Mouse (Mus musculus) myocyte (in vitro differentiated cells): ENCODE data around the gene A730049H05Rik.

Source experiments
- CEBPB ChIP-seq: IDR thresholded peaks from 2 replicates; pipeline ENCODE4 v1.6.1; 2011; ENCODE audit warnings: mild to moderate bottlenecking, moderate library complexity; ENCODE audit not compliant: poor library complexity, insufficient read depth, severe bottlenecking
- E2F4 ChIP-seq: IDR thresholded peaks from one replicate; pipeline ENCODE4 v1.6.1; 2011; ENCODE audit warnings: mild to moderate bottlenecking, control low read depth, moderate library complexity; ENCODE audit not compliant: insufficient read depth
- POLR2A ChIP-seq: IDR thresholded peaks from one replicate; pipeline ENCODE4 v1.6.1; 2011; ENCODE audit warnings: low read depth, mild to moderate bottlenecking, control low read depth, moderate library complexity; ENCODE audit not compliant: insufficient read length
- POLR2AphosphoS2 ChIP-seq: IDR thresholded peaks from one replicate; pipeline ENCODE4 v1.6.1; 2011; ENCODE audit warnings: low read depth, control low read depth; ENCODE audit not compliant: insufficient read length
- USF1 ChIP-seq: IDR thresholded peaks from one replicate; pipeline ENCODE4 v1.6.1; 2011; ENCODE audit warnings: low read depth, mild to moderate bottlenecking, control low read depth, moderate library complexity

DNA sequence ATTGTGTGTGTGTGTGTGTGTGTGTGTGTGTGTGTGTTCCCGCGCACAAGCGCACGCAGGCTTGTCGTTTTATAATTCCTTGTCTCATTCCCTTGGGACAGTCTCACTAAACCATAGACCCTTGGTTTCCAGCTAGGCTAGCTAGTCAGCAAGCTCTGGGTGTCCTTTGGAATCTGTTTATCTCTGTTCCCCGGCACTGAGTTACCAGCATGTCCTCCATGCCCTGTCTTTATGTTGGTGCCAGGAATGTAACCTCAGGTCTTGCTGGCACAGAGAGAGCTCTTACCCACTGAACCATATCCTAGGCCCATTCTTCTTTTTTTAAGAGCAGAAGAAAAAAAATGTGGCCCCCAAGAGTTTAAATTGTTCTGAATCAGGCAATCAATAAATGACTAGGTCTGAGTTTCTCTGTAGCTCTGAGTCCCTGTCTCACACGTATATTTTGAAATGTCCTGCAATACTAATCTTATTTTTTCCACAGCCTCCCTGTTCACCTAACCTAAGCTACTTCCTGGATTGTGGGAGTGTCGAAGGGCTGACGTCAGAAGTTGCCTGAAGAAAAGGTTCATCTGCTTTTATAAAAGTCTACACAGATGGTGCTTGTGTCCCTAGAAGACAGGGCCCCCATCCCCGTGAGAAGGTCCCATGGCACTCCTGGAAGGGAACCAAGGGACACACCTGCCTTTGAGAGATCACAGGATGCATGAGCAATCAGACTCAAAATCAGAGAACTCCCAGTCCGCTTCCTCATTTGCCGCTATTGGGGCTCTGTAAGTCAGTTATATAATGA is 42.6 kb downstream of the A730049H05Rik start:
- TF ChIP-seq POLR2A (no peak), CEBPB (no peak), POLR2AphosphoS2 (no peak), USF1 (no peak), E2F4 (no peak)
